Mouse (Mus musculus): ENCODE measurements around the gene Pitpnc1.

DNA sequence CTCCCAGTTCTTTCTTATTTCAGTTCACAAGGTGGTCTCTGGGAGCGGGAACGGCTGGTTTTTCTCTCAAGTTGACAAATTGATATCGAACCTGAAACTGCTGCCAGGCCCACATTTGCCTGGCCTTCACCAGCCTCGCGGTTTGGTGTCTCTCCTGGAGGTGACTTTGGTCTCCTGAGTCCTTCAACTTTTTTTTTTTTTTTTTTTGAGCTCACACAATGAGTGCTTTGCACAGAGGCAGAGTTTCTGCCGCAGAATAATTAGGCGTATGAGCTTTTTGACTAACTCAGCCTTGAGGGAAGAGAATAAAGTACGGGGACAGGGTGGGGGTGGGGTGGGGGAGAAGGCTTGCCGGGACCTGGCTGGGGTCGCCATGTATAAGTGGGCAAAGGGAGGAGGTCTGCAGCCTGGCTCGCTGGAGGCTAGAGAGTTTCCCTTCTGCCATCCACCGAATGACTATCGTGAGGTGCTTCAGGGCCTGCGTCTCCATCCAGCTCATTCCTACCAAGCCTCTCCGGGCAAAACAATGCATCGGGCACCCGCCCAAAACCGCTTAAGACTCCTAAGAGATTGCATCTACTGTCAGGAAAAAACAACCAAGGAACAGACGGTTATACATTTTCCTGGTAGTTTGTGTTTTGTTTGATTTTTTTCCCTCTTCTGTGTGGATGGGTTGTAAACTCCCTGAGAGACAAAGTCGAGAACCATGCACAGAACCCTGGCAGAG is 205.4 kb downstream of the Pitpnc1 start:
- TF ChIP-seq CTCF (IDR thresholded peaks at IDR 0.05; ENCODE audit: insufficient read depth, low read depth, low read length) (no peak), POLR2A (IDR thresholded peaks at IDR 0.05; ENCODE audit: insufficient read depth, low read depth, low read length) (no peak)
